Mouse (Mus musculus) forebrain, embryonic 11.5 days (tissue): ENCODE results near the gene Bet1l. TPM values are rescaled to one million over a fixed set of nuclear protein-coding genes. Genes with fewer than 3 reads are reported as not detected.

Experiments used
- ATAC-seq: fragments of 200-750 bp; cut with Nextera tagmentation; replicated peaks from 2 replicates; pipeline ENCODE4 v1.8.0; 2017; ENCODE audit warnings: moderate TSS enrichment; ENCODE audit not compliant: low FRiP score
- DNase-seq: peaks from one replicate; pipeline ENCODE4 v3.0.0-alpha.2; 2017; ENCODE audit warnings: low spot score
- H3K27ac ChIP-seq: fragments of 300-500 bp; sonication (generic); 2 replicates; pipeline ENCODE4 v1.5.1; 2014; ENCODE audit warnings: low read depth, low read length
- H3K27me3 ChIP-seq: fragments of 300-500 bp; sonication (generic); 2 replicates; pipeline ENCODE4 v1.6.1; 2014; ENCODE audit warnings: mild to moderate bottlenecking, low read length, mixed read lengths; ENCODE audit not compliant: control insufficient read depth, insufficient read depth
- H3K36me3 ChIP-seq: fragments of 300-500 bp; sonication (generic); 2 replicates; pipeline ENCODE4 v1.6.1; 2014; ENCODE audit warnings: mild to moderate bottlenecking, low read length, moderate library complexity, mixed read lengths; ENCODE audit not compliant: control insufficient read depth, insufficient read depth
- H3K4me1 ChIP-seq: fragments of 300-500 bp; sonication (generic); replicated peaks from 2 replicates; pipeline ENCODE4 v1.6.1; 2014; ENCODE audit warnings: low read length, mixed read lengths; ENCODE audit not compliant: control insufficient read depth, insufficient read depth
- H3K4me2 ChIP-seq: fragments of 300-500 bp; sonication (generic); 2 replicates; pipeline ENCODE4 v1.6.1; 2014; ENCODE audit warnings: low read depth, mild to moderate bottlenecking, low read length, moderate library complexity, mixed read lengths; ENCODE audit not compliant: severe bottlenecking
- H3K4me3 ChIP-seq: fragments of 300-500 bp; sonication (generic); 2 replicates; pipeline ENCODE4 v1.5.1; 2014; ENCODE audit warnings: low read depth, low read length
- H3K9ac ChIP-seq: fragments of 300-500 bp; sonication (generic); 2 replicates; pipeline ENCODE4 v1.6.1; 2014; ENCODE audit warnings: low read length
- H3K9me3 ChIP-seq: fragments of 300-500 bp; sonication (generic); 2 replicates; pipeline ENCODE4 v1.6.1; 2016; ENCODE audit warnings: low read length, mixed read lengths; ENCODE audit not compliant: control insufficient read depth
- WGBS: fragments of 180-500 bp; shearing (Covaris S2); extraction: QIAGEN DNeasy Blood & Tissue Kit; methylation state at CpG from one replicate; pipeline ENCODE4 v1.1.7; 2014; 5-methylcytosine and 5-hydroxymethylcytosine counted together
- polyA plus RNA-seq: library from polyadenylated mRNA; unstranded; fragments of >200 nt; fragmentation: Nextera tagmentation; extraction: Ambion mirVana; gene quantifications from 2 replicates; pipeline ENCODE4 v1.2.1, GENCODE M21; 2014

Bet1l gene
- polyA plus RNA-seq, 1 experiment from 2014 or later: 29.1 TPM

- no peak for ATAC-seq
- H3K4me2 ChIP-seq: no peak overlapping the region
- DNase-seq: no peak
- no peaks in the 10 kb centered on the region for H3K4me1 ChIP-seq
- 88% methylated on average over 13 of the region's 13 CpGs for WGBS
- no peak overlapping the region for H3K27ac ChIP-seq
- H3K4me3 ChIP-seq: no peak overlapping the region
- no peaks in the 10 kb centered on the region for H3K9me3 ChIP-seq
- no peaks in the 10 kb centered on the region for H3K36me3 ChIP-seq
- H3K9ac ChIP-seq: no peak overlapping the region
- no peaks in the 10 kb centered on the region for H3K27me3 ChIP-seq
Measured at GRCm38 (mm10) chr7:140811714-140812113, 45.7 kb downstream of the Bet1l start.

- Histone ChIP-seq H3K36me3 (no peaks in the 10 kb centered on the region), H3K9me3 (no peaks in the 10 kb centered on the region), H3K4me1 (no peaks in the 10 kb centered on the region), H3K27ac (no peak overlapping the region), H3K4me3 (no peak overlapping the region), H3K27me3 (no peaks in the 10 kb centered on the region), H3K4me2 (no peak overlapping the region), H3K9ac (no peak overlapping the region)
- no peak for ATAC-seq
- 92% methylated on average over 6 of the region's 6 CpGs for WGBS
- DNase-seq: no peak
Measured at GRCm38 (mm10) chr7:140810496-140810895, 46.9 kb downstream of the Bet1l start.

- H3K9me3 ChIP-seq: no peaks in the 10 kb centered on the region
- no peak overlapping the region for H3K27ac ChIP-seq
- WGBS: 7% methylated on average over 1 of the region's 1 CpGs
- ATAC-seq: no peak
- DNase-seq: no peak
- H3K4me2 ChIP-seq: no peak overlapping the region
- H3K36me3 ChIP-seq: no peaks in the 10 kb centered on the region
- H3K9ac ChIP-seq: no peak overlapping the region
- no peaks in the 10 kb centered on the region for H3K4me1 ChIP-seq
- H3K4me3 ChIP-seq: no peak overlapping the region
- no peaks in the 10 kb centered on the region for H3K27me3 ChIP-seq
Measured at GRCm38 (mm10) chr7:140805704-140806103, 51.7 kb downstream of the Bet1l start.

Other genes starting within 250 kb of the Bet1l start
- not detected in 2 replicates for gene Olfr61, start 228.6 kb downstream of the Bet1l start, polyA plus RNA-seq
- not detected in 2 replicates for gene Olfr53, start 211.1 kb downstream of the Bet1l start, polyA plus RNA-seq
- gene Olfr539, start 197.6 kb downstream of the Bet1l start, polyA plus RNA-seq: not detected in 2 replicates
- not detected in 2 replicates for gene Olfr45, start 175.6 kb downstream of the Bet1l start, polyA plus RNA-seq
- not detected in 2 replicates for gene Olfr541, start 160.3 kb downstream of the Bet1l start, polyA plus RNA-seq
- gene Cyp2e1, start 93.8 kb downstream of the Bet1l start, polyA plus RNA-seq: not detected in 2 replicates
- not detected in 2 replicates for gene Syce1, start 69.7 kb downstream of the Bet1l start, polyA plus RNA-seq
- gene Zfp941, start 35.4 kb downstream of the Bet1l start, polyA plus RNA-seq: 4.6 and 5.2 TPM in 2 replicates
- 0.48 TPM in 1 of 2 replicates, not detected in the other for gene Urah, start 22.6 kb downstream of the Bet1l start, polyA plus RNA-seq
- gene Scgb1c1, start 12.0 kb downstream of the Bet1l start, polyA plus RNA-seq: not detected in 2 replicates
- gene Odf3, start 9.8 kb downstream of the Bet1l start, polyA plus RNA-seq: not detected in 2 replicates
- gene Gm45785, start 1.2 kb downstream of the Bet1l start, polyA plus RNA-seq: not detected in 2 replicates
- gene Ric8a, start 620 bp downstream of the Bet1l start, polyA plus RNA-seq: 57.2 and 63.0 TPM in 2 replicates
- gene Psmd13, start 24.4 kb upstream of the Bet1l start, polyA plus RNA-seq: 242 and 244 TPM in 2 replicates
- gene Sirt3, start 24.7 kb upstream of the Bet1l start, polyA plus RNA-seq: 24.3 and 25.2 TPM in 2 replicates
- not detected in 2 replicates for gene Cox8b, start 42.9 kb upstream of the Bet1l start, polyA plus RNA-seq
- gene Nlrp6, start 63.3 kb upstream of the Bet1l start, polyA plus RNA-seq: 0.11 and 0.37 TPM in 2 replicates
- 15.8 and 16.1 TPM in 2 replicates for gene Pgghg, start 83.8 kb upstream of the Bet1l start, polyA plus RNA-seq
- gene Ifitm5, start 92.7 kb upstream of the Bet1l start, polyA plus RNA-seq: 0.49 TPM in 1 of 2 replicates, not detected in the other
- gene Gm45717, start 98.4 kb upstream of the Bet1l start, polyA plus RNA-seq: not detected in 2 replicates
- gene Ifitm2, start 98.4 kb upstream of the Bet1l start, polyA plus RNA-seq: 225 and 231 TPM in 2 replicates
- gene Ifitm1, start 109.6 kb upstream of the Bet1l start, polyA plus RNA-seq: 5.6 and 8.1 TPM in 2 replicates
- gene Ifitm3, start 153.2 kb upstream of the Bet1l start, polyA plus RNA-seq: 9.4 and 9.7 TPM in 2 replicates
- not detected in 2 replicates for gene Ifitm6, start 160.3 kb upstream of the Bet1l start, polyA plus RNA-seq
- not detected in 2 replicates for gene Gm17387, start 171.6 kb upstream of the Bet1l start, polyA plus RNA-seq
- 22.3 and 23.5 TPM in 2 replicates for gene B4galnt4, start 203.5 kb upstream of the Bet1l start, polyA plus RNA-seq
- gene Pkp3, start 220.6 kb upstream of the Bet1l start, polyA plus RNA-seq: 1.1 and 1.9 TPM in 2 replicates
- gene Sigirr, start 243.0 kb upstream of the Bet1l start, polyA plus RNA-seq: 1.2 and 1.8 TPM in 2 replicates